Mouse (Mus musculus) G1E (cell line): ENCODE results near the gene Ppp2r5a.

Experiments
- CTCF ChIP-seq: IDR thresholded peaks from 2 replicates; pipeline ENCODE4 v1.5.1; 2012; ENCODE audit warnings: low read depth, low read length, inconsistent platforms, mixed read lengths
- GATA1 ChIP-seq: IDR thresholded peaks from 2 replicates; pipeline ENCODE4 v1.6.1; 2012; ENCODE audit warnings: borderline replicate concordance, low read length, inconsistent platforms, mixed read lengths
- GATA2 ChIP-seq: IDR thresholded peaks from 2 replicates; pipeline ENCODE4 v1.6.1; 2012; ENCODE audit warnings: low read depth, low read length, inconsistent platforms, borderline replicate concordance

- TF ChIP-seq CTCF (no peak), GATA2 (no peak), GATA1 (no peak)
These were observed 43.6 kb downstream of the Ppp2r5a start for GRCm38 (mm10) chr1:191359478-191359877.
